Mouse (Mus musculus) midbrain, embryonic 10.5 days (tissue): ENCODE measurements around the gene Hsd11b2. TPM values are rescaled to one million over a fixed set of nuclear protein-coding genes. Genes with fewer than 3 reads are reported as not detected.
A peak's percentile ranks its signal among the peaks of the same experiment; 100 is the strongest.

Experiments used
- DNase-seq: peaks from one replicate; pipeline ENCODE4 v3.0.0-alpha.2; 2017; ENCODE audit warnings: low spot score
- H3K27ac ChIP-seq: fragments of 300-500 bp; sonication (generic); replicated peaks from 2 replicates; pipeline ENCODE4 v1.5.1; 2016; ENCODE audit warnings: mild to moderate bottlenecking
- H3K27me3 ChIP-seq: fragments of 300-500 bp; sonication (generic); 2 replicates; pipeline ENCODE4 v1.6.1; 2016; ENCODE audit warnings: low read depth, mild to moderate bottlenecking; ENCODE audit not compliant: poor library complexity, severe bottlenecking
- H3K36me3 ChIP-seq: fragments of 300-500 bp; sonication (generic); 2 replicates; pipeline ENCODE4 v1.6.1; 2016; ENCODE audit warnings: mild to moderate bottlenecking, moderate library complexity
- H3K4me1 ChIP-seq: fragments of 300-500 bp; sonication (generic); 2 replicates; pipeline ENCODE4 v1.6.1; 2016
- H3K4me3 ChIP-seq: fragments of 300-500 bp; sonication (generic); 2 replicates; pipeline ENCODE4 v1.5.1; 2016; ENCODE audit warnings: mild to moderate bottlenecking, moderate library complexity
- H3K9me3 ChIP-seq: fragments of 300-500 bp; sonication (generic); replicated peaks from 2 replicates; pipeline ENCODE4 v1.6.1; 2016; ENCODE audit warnings: mild to moderate bottlenecking
- WGBS: fragments of 180-500 bp; shearing (Covaris S2); methylation state at CpG from one replicate; pipeline ENCODE4 v1.1.7; 2016; 5-methylcytosine and 5-hydroxymethylcytosine counted together
- polyA plus RNA-seq: library from polyadenylated mRNA; unstranded; fragments of >200 nt; fragmentation: Nextera tagmentation; extraction: Ambion mirVana; gene quantifications from 2 replicates; pipeline ENCODE4 v1.2.1, GENCODE M21; 2016

Gene Hsd11b2
- polyA plus RNA-seq, 1 experiment from 2014 or later = 28.8 TPM

DNA sequence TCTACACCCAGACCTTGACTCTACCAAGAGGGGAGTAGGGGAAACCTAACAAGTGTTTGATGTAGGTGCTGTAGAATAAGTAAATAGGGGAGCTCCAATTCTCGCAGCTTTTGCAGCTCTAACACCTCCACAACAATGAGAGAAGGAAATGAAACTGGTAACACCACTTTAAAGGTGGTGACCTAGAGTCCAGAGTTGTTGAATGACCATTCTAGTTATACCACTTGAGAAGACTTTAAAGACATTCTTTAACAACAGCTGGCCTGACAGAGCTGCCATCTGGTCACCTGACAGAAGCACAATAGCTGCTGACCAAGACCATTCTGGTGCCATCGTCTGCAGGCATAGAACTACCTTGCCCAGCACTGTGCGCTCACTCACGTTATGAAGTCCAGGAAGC is 20.4 kb downstream of the Hsd11b2 start:
- 89% methylated on average over 4 of the region's 4 CpGs for WGBS
- Histone ChIP-seq H3K9me3 (no peaks in the 10 kb centered on the region), H3K27me3 (no peaks in the 10 kb centered on the region), H3K27ac (no peak overlapping the region), H3K36me3 (peaks cover 48% of the 10 kb centered on the region), H3K4me3 (no peak overlapping the region), H3K4me1 (peaks cover 6% of the 10 kb centered on the region)
- DNase-seq = no peak

- DNase-seq = no peak
- H3K36me3 ChIP-seq = peaks cover 31% of the 10 kb centered on the region
- 89% methylated on average over 3 of the region's 3 CpGs for WGBS
- H3K27me3 ChIP-seq = no peaks in the 10 kb centered on the region
- no peak overlapping the region for H3K27ac ChIP-seq
- H3K9me3 ChIP-seq = no peaks in the 10 kb centered on the region
- H3K4me3 ChIP-seq = no peak overlapping the region
- H3K4me1 ChIP-seq = no peaks in the 10 kb centered on the region; the same call in 1 of the 2 replicates
Measured at GRCm38 (mm10) chr8:105542032-105542656, 23.6 kb downstream of the Hsd11b2 start.

GRCm38 (mm10) chr8:105542808-105543207 is 24.3 kb downstream of the Hsd11b2 start:
- H3K4me3 ChIP-seq = no peak overlapping the region
- H3K27ac ChIP-seq = no peak overlapping the region
- 97% methylated on average over 2 of the region's 2 CpGs for whole genome bisulfite sequencing
- H3K36me3 ChIP-seq = peaks cover 24% of the 10 kb centered on the region
- H3K9me3 ChIP-seq = no peaks in the 10 kb centered on the region
- DNase-seq = no peak
- no peaks in the 10 kb centered on the region for H3K27me3 ChIP-seq
- H3K4me1 ChIP-seq = no peaks in the 10 kb centered on the region; the same call in 1 of the 2 replicates

DNA sequence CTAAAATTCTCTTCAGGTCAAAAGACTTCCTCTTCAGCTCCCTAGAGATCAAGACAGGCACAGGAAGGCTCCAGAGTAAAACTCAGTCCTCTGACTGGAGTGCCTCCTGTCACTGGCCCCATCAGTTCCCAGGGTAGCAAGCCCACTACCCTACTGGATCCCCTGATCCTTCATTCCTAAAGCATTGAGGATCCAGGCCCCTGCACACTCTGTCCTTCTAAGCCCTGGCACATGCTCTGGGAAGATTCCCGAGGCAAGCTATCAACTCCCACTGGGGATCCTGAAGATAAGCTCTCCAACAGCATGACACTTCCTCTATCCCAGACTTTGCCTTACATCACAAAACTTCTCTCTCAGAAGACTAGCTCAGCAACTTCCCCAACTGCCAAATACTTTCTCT is 25.1 kb downstream of the Hsd11b2 start:
- H3K4me3 ChIP-seq = no peak overlapping the region
- no peak overlapping the region for H3K27ac ChIP-seq
- no peaks in the 10 kb centered on the region; the same call in 1 of the 2 replicates for H3K4me1 ChIP-seq
- 65% methylated on average over 1 of the region's 1 CpGs for WGBS
- DNase-seq = no peak
- H3K36me3 ChIP-seq = peaks cover 15% of the 10 kb centered on the region
- H3K9me3 ChIP-seq = no peaks in the 10 kb centered on the region
- no peaks in the 10 kb centered on the region for H3K27me3 ChIP-seq

GRCm38 (mm10) chr8:105544544-105545205 is 26.1 kb downstream of the Hsd11b2 start:
- Histone ChIP-seq H3K27ac (no peak overlapping the region), H3K36me3 (peaks cover 7% of the 10 kb centered on the region), H3K4me1 (no peaks in the 10 kb centered on the region; the same call in 1 of the 2 replicates), H3K4me3 (no peak overlapping the region), H3K9me3 (no peaks in the 10 kb centered on the region), H3K27me3 (no peaks in the 10 kb centered on the region)
- WGBS = 60% methylated on average over 7 of the region's 7 CpGs
- DNase-seq = no peak

DNA sequence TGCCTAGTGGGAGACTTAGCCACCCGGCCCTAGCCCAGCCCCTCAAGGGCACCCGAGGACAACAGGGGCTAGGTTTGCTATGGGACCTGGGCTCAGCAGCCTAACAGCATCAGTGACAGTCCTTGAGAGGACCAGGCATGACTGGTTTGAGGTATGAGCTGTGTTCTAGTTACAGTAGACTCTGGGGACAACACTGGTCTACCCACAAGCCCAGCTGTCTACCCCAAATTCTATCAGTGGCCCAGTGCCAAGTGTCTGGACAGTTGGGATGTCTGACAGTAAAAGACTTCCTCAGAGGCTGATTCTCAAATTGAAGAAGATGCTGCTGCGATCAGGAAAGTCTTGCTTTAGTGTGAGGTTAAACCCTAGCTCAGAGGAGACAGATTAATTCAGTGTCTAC is 26.7 kb downstream of the Hsd11b2 start:
- no peaks in the 10 kb centered on the region for H3K27me3 ChIP-seq
- peaks cover 7% of the 10 kb centered on the region for H3K36me3 ChIP-seq
- no peaks in the 10 kb centered on the region; the same call in 1 of the 2 replicates for H3K4me1 ChIP-seq
- DNase-seq = no peak
- no peaks in the 10 kb centered on the region for H3K9me3 ChIP-seq
- no peak overlapping the region for H3K27ac ChIP-seq
- no peak overlapping the region for H3K4me3 ChIP-seq
- WGBS = 81% methylated on average over 3 of the region's 3 CpGs

- no peak overlapping the region for H3K27ac ChIP-seq
- peaks cover 3% of the 10 kb centered on the region; the same call in 1 of the 2 replicates for H3K36me3 ChIP-seq
- H3K4me3 ChIP-seq = no peak overlapping the region
- H3K27me3 ChIP-seq = no peaks in the 10 kb centered on the region
- no peaks in the 10 kb centered on the region for H3K9me3 ChIP-seq
- 90% methylated on average over 6 of the region's 6 CpGs for WGBS
- H3K4me1 ChIP-seq = no peaks in the 10 kb centered on the region; the same call in 1 of the 2 replicates
- DNase-seq = no peak
Measured at GRCm38 (mm10) chr8:105546384-105547350, 28.1 kb downstream of the Hsd11b2 start.

GRCm38 (mm10) chr8:105549506-105549905 is 31.0 kb downstream of the Hsd11b2 start:
- H3K4me1 ChIP-seq = no peaks in the 10 kb centered on the region; the same call in 1 of the 2 replicates
- H3K9me3 ChIP-seq = no peaks in the 10 kb centered on the region
- H3K36me3 ChIP-seq = no peaks in the 10 kb centered on the region; the same call in 1 of the 2 replicates
- DNase-seq = no peak
- no peak overlapping the region for H3K27ac ChIP-seq
- 94% methylated on average over 1 of the region's 1 CpGs for WGBS
- no peak overlapping the region for H3K4me3 ChIP-seq
- H3K27me3 ChIP-seq = no peaks in the 10 kb centered on the region

- Histone ChIP-seq H3K27me3 (no peaks in the 10 kb centered on the region), H3K9me3 (no peaks in the 10 kb centered on the region), H3K4me3 (no peak overlapping the region), H3K27ac (no peak overlapping the region), H3K4me1 (no peaks in the 10 kb centered on the region), H3K36me3 (no peaks in the 10 kb centered on the region; the same call in 1 of the 2 replicates)
- no peak for DNase-seq
- WGBS = 84% methylated on average over 2 of the region's 2 CpGs
Measured at GRCm38 (mm10) chr8:105550083-105550482, 31.5 kb downstream of the Hsd11b2 start.

DNA sequence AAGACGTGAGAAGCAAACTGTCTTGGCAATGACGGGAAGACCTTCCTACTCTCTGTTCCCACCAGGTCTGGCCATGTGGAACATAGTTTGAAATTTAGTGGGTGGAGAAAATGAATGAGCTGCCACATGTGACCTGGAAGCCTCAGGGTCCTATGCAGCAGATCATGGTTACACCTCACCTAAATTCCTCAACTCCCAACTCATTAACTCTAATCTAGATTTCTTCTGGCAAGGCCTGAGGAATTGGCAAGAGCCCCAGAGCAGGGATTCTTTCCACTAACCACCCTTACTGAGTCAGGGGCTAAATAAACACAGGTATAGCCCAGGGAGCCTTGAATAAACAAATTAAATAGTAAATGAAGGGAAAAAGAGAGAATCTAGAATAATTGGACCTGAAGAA is 33.5 kb downstream of the Hsd11b2 start:
- no peaks in the 10 kb centered on the region; the same call in 1 of the 2 replicates for H3K36me3 ChIP-seq
- H3K4me1 ChIP-seq = no peaks in the 10 kb centered on the region
- no peak overlapping the region for H3K4me3 ChIP-seq
- no peak overlapping the region for H3K27ac ChIP-seq
- H3K27me3 ChIP-seq = no peaks in the 10 kb centered on the region
- 89% methylated on average over 2 of the region's 2 CpGs for WGBS
- DNase-seq = no peak
- no peaks in the 10 kb centered on the region for H3K9me3 ChIP-seq

DNA sequence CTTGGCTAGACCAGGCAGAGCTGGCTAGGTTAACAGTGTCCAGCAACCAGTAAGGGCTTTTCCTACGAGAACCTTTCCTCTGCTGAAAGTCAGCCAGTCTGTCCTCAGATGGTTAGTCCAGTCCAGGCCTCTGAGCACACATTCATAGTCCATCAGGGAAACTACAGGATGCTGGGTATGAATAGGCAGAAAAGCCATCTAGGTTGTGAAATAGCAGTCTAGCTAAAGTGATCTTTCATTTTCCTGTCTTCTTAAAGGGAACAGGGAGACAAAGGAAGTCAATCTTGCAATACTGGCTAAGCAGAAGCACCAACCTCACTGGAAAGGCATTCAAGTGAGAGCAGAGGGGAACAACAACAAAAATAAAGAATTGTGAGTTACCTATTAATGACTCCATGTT is 34.3 kb downstream of the Hsd11b2 start:
- Histone ChIP-seq H3K9me3 (no peaks in the 10 kb centered on the region), H3K27ac (no peak overlapping the region), H3K4me3 (no peak overlapping the region), H3K27me3 (no peaks in the 10 kb centered on the region), H3K36me3 (no peaks in the 10 kb centered on the region; the same call in 1 of the 2 replicates), H3K4me1 (no peaks in the 10 kb centered on the region)
- 83% methylated on average over 1 of the region's 1 CpGs for WGBS
- DNase-seq = no peak

- H3K27me3 ChIP-seq = no peaks in the 10 kb centered on the region
- no peaks in the 10 kb centered on the region for H3K4me1 ChIP-seq
- peak; percentile 57 for DNase-seq
- no peaks in the 10 kb centered on the region for H3K9me3 ChIP-seq
- H3K27ac ChIP-seq = no peak overlapping the region
- no peaks in the 10 kb centered on the region; the same call in 1 of the 2 replicates for H3K36me3 ChIP-seq
- H3K4me3 ChIP-seq = no peak overlapping the region
Measured at GRCm38 (mm10) chr8:105554087-105554486, 35.5 kb downstream of the Hsd11b2 start.
